Mouse (Mus musculus) limb, embryonic 14.5 days (tissue): Measurements from ENCODE around the gene Tepsin. TPM values are rescaled to one million over a fixed set of nuclear protein-coding genes. Genes with fewer than 3 reads are reported as not detected.

ENCODE experiments used
- ATAC-seq: fragments of 200-750 bp; cut with Nextera tagmentation; 2 replicates; pipeline ENCODE4 v1.8.0; 2017; ENCODE audit warnings: low read depth, moderate number of reproducible peaks, moderate TSS enrichment; ENCODE audit not compliant: low FRiP score
- DNase-seq: peaks from one replicate; pipeline ENCODE4 v3.0.0-alpha.2; 2015; ENCODE audit warnings: low spot score
- H3K27ac ChIP-seq: fragments of 300-500 bp; sonication (generic); replicated peaks from 2 replicates; pipeline ENCODE4 v1.5.1; 2014; ENCODE audit warnings: low read depth, mild to moderate bottlenecking, low read length, moderate library complexity, mixed read lengths
- H3K27me3 ChIP-seq: fragments of 300-500 bp; sonication (generic); 2 replicates; pipeline ENCODE4 v1.6.1; 2014; ENCODE audit warnings: low read length, mixed read lengths; ENCODE audit not compliant: control insufficient read depth, insufficient read depth
- H3K36me3 ChIP-seq: fragments of 300-500 bp; sonication (generic); 2 replicates; pipeline ENCODE4 v1.6.1; 2014; ENCODE audit warnings: mild to moderate bottlenecking, low read length, moderate library complexity, mixed read lengths; ENCODE audit not compliant: control insufficient read depth, insufficient read depth
- H3K4me1 ChIP-seq: fragments of 300-500 bp; sonication (generic); 2 replicates; pipeline ENCODE4 v1.6.1; 2014; ENCODE audit warnings: antibody characterized with exemption, low read length, mixed read lengths; ENCODE audit not compliant: control insufficient read depth, insufficient read depth
- H3K4me2 ChIP-seq: fragments of 300-500 bp; sonication (generic); replicated peaks from 2 replicates; pipeline ENCODE4 v1.6.1; 2014; ENCODE audit warnings: low read depth, mild to moderate bottlenecking, low read length, moderate library complexity; ENCODE audit not compliant: severe bottlenecking
- H3K4me3 ChIP-seq: fragments of 300-500 bp; sonication (generic); replicated peaks from 2 replicates; pipeline ENCODE4 v1.5.1; 2014; ENCODE audit warnings: low read length
- H3K9ac ChIP-seq: fragments of 300-500 bp; sonication (generic); 2 replicates; pipeline ENCODE4 v1.6.1; 2014; ENCODE audit warnings: mild to moderate bottlenecking, low read depth, low read length, moderate library complexity; ENCODE audit not compliant: severe bottlenecking
- H3K9me3 ChIP-seq: fragments of 300-500 bp; sonication (generic); 2 replicates; pipeline ENCODE4 v1.6.1; 2016; ENCODE audit warnings: low read length; ENCODE audit not compliant: control insufficient read depth
- POLR2A ChIP-seq: fragments of 200-500 bp; IDR thresholded peaks from 2 replicates; pipeline ENCODE4 v1.8.0; 2012; ENCODE audit warnings: inconsistent platforms, mild to moderate bottlenecking, moderate library complexity, borderline replicate concordance; ENCODE audit not compliant: insufficient read depth, insufficient read length; ENCODE audit errors: extremely low read depth
- WGBS: fragments of 180-500 bp; shearing (Covaris S2); extraction: QIAGEN DNeasy Blood & Tissue Kit; methylation state at CpG from one replicate; pipeline ENCODE4 v1.1.7; 2014; 5-methylcytosine and 5-hydroxymethylcytosine counted together
- polyA plus RNA-seq, 2 experiments: library from polyadenylated mRNA; depleted of rRNA in 1 of 2; stranded (reverse) in 1 of 2; unstranded in 1 of 2; fragments of >200 nt; fragmentation: Nextera tagmentation in 1 of 2; extraction: Ambion mirVana in 1 of 2; gene quantifications; 2 replicates each; pipeline versions ENCODE4 v1.2.1 to v1.2.3; 2012 to 2014

The Tepsin gene
- polyA plus RNA-seq, 2 experiments = 14.8 to 50.4 TPM

DNA sequence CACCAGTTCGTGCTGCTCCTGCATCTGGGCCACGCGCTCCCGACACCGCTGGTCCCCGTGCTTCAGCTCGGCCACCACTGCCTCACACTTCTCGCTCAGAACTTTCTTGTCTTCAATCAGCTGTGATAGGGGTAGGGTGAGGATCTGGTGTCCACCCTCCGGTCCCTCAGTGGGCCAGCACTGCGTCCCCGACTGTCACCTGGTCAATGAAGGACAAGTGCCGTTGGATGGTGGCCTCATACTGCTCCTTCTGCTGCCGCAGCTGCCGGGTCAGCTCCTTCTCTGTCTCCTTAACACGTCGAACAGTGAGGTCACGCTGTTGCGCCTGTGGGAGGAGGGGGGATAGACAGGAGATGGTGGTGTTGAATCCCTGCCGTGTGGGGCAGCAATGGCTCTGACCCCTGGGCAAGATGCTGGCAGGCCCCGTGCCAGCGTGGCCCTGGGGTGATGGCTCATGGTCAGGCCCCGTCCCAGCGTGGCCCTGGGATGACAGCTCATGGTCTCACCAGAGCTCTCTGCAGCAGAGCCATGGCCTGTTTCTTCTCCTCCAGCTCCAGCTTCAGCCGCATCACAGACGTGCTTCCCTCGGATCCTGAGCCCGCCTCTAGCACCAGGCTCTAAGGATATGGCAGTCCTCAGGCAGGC is 28.1 kb downstream of the Tepsin start:
- no peaks in the 10 kb centered on the region for H3K27me3 ChIP-seq
- WGBS = 90% methylated on average over 27 of the region's 27 CpGs
- DNase-seq (no peak), ATAC-seq (no peak)
- no peak overlapping the region for H3K4me2 ChIP-seq
- no peak overlapping the region for H3K4me3 ChIP-seq
- H3K36me3 ChIP-seq = peaks cover 89% of the 10 kb centered on the region
- no peak overlapping the region for H3K9ac ChIP-seq
- 0 out of 2 replicates have a peak, but pooled peaks cover 4% of the 10 kb centered on the region for H3K4me1 ChIP-seq
- no peak overlapping the region for H3K27ac ChIP-seq
- H3K9me3 ChIP-seq = no peaks in the 10 kb centered on the region
- TF ChIP-seq POLR2A = no peak

DNA sequence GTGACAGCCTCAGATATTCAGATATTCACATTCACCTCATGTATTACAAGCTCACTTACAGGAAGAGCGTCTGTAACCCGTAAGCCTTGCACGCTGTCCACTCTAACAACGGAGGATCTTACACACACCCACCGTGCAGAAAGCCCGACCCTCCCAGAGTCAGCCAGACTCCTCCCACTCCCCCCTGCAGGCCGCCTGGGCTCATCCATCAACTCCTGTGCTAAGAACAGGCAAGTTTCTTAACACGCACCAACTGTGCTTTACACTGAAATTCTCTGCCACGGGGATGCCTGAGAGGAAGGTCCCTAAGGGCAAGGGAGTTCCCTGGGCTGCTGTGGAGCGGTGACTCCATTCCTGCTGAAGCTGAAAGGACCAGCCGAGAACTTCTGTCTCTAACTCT is 29.3 kb downstream of the Tepsin start:
- H3K4me1 ChIP-seq = no peaks in the 10 kb centered on the region
- H3K4me2 ChIP-seq = no peak overlapping the region
- no peak overlapping the region for H3K4me3 ChIP-seq
- peaks cover 93% of the 10 kb centered on the region for H3K36me3 ChIP-seq
- H3K27me3 ChIP-seq = no peaks in the 10 kb centered on the region
- H3K9me3 ChIP-seq = no peaks in the 10 kb centered on the region
- ATAC-seq (no peak), DNase-seq (no peak)
- H3K27ac ChIP-seq = no peak overlapping the region
- no peak overlapping the region for H3K9ac ChIP-seq
- no peak for TF ChIP-seq POLR2A
- 36% methylated on average over 11 of the region's 11 CpGs for WGBS

DNA sequence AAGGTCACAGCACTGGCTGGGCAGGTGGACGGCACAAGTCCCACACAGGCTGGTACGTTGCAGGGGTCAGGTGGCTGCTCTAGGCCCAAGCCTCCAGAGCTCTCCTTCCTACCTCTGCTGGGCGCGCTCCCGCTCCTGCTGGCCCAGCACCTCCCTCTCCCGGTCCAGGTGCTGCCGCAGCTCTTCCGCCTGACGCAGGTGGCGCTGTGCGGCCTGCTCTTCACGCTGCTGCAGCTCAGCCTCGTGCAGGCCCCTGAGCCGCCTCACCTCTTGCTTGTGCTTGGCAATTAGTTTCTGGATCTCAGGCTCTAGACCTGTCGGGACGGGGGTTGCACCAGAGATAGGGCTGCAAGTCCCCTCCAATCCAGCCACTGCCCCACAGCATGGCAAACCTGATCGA is 30.7 kb downstream of the Tepsin start:
- H3K36me3 ChIP-seq = peaks cover 90% of the 10 kb centered on the region
- H3K9ac ChIP-seq = no peak overlapping the region
- H3K4me2 ChIP-seq = no peak overlapping the region
- TF ChIP-seq POLR2A = no peak
- no peak for DNase-seq
- no peak overlapping the region for H3K27ac ChIP-seq
- H3K4me3 ChIP-seq = no peak overlapping the region
- no peaks in the 10 kb centered on the region for H3K4me1 ChIP-seq
- no peaks in the 10 kb centered on the region for H3K9me3 ChIP-seq
- ATAC-seq = no peak
- H3K27me3 ChIP-seq = no peaks in the 10 kb centered on the region
- 49% methylated on average over 12 of the region's 17 CpGs for WGBS

DNA sequence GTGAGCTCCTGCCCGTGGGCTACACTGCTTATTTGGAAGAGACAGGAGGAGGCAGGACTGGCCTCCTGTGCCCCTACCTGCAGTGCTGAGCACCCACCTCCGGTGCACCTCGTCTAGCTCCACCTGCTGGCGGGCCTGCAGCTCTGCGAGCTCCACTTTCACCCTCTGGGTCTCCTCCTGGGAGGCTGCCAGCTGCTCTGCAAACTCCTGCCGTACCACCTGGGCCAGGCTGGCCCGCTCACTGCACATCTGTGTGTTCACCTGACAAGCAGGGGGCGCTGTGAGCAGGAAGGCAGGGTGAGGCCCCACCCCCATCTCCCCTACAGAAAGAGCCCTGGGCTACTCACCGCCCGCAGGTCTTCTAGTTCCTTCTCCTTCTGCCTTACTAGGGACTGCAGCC is 33.2 kb downstream of the Tepsin start:
- peak; percentile 28 for DNase-seq
- no peak overlapping the region for H3K27ac ChIP-seq
- no peak overlapping the region for H3K9ac ChIP-seq
- 22% methylated on average over 9 of the region's 10 CpGs for WGBS
- TF ChIP-seq POLR2A = no peak
- no peak for ATAC-seq
- no peaks in the 10 kb centered on the region for H3K9me3 ChIP-seq
- H3K4me3 ChIP-seq = no peak overlapping the region
- peaks cover 65% of the 10 kb centered on the region for H3K36me3 ChIP-seq
- no peak overlapping the region for H3K4me2 ChIP-seq
- no peaks in the 10 kb centered on the region for H3K27me3 ChIP-seq
- H3K4me1 ChIP-seq = no peaks in the 10 kb centered on the region

DNA sequence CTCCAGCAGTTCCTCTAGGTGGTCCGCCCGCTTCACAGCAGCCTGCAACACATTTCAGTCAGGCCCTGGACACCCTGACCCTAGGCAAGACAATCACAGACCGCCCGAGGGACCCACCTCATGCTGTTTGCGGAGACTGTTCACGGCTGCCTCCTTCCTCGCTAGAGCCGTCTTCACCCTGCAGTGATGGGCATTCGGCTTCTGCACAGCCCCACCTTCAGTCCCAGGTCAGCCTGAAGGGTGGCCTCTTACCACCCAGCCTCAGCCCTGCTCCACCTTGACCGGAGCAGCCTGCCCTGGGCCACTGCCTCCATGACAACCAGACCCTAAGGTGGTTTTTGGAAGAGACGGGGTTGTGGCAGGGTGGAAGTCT is 33.9 kb downstream of the Tepsin start:
- Histone ChIP-seq H3K27ac (no peak overlapping the region), H3K9ac (no peak overlapping the region), H3K4me2 (no peak overlapping the region), H3K36me3 (peaks cover 59% of the 10 kb centered on the region), H3K4me1 (no peaks in the 10 kb centered on the region), H3K9me3 (no peaks in the 10 kb centered on the region), H3K4me3 (no peak overlapping the region), H3K27me3 (no peaks in the 10 kb centered on the region)
- ATAC-seq = no peak
- 87% methylated on average over 11 of the region's 11 CpGs for WGBS
- no peak for TF ChIP-seq POLR2A
- DNase-seq = no peak
